Mouse (Mus musculus): ENCODE data around the gene Fbf1. TPM values are rescaled to one million over a fixed set of nuclear protein-coding genes. Genes with fewer than 3 reads are reported as not detected.

Fbf1 gene
- 8.8 TPM for polyA plus RNA-seq (2015; fragmentation: Illumina TruSeq; extraction: RNeasy Lipid Tissue Mini Kit (QIAGEN cat#74804); ENCODE audit: insufficient read depth, low read depth, low replicate concordance)

GRCm38 (mm10) chr11:116167884-116168439 lies at the start of gene Fbf1:
Fbf1 (minus strand) TSS chr11:116168166.

GRCm38 (mm10) chr11:116198639-116199531 lies 30.9 kb upstream of the Fbf1 start, which contains the start of the genes Ten1 and Acox1:
Ten1 (plus strand) TSS chr11:116198855.
Acox1 (minus strand) TSS chr11:116199045.

GRCm38 (mm10) chr11:116138468-116139138 lies 29.4 kb downstream of the Fbf1 start, which contains the start of gene Mrpl38:
Mrpl38 (minus strand) TSS chr11:116138868.

GRCm38 (mm10) chr11:116130488-116131205 lies 37.3 kb downstream of the Fbf1 start, which contains the start of gene Trim65:
Trim65 (minus strand) TSS chr11:116131128.

GRCm38 (mm10) chr11:116127156-116127980 lies 40.6 kb downstream of the Fbf1 start, which contains the start of gene Trim47:
Trim47 (minus strand) TSS chr11:116127210.

Other genes starting within 250 kb of the Fbf1 start
- gene Sap30bp, start 234.9 kb downstream of the Fbf1 start, polyA plus RNA-seq (2015; fragmentation: Illumina TruSeq; extraction: RNeasy Lipid Tissue Mini Kit (QIAGEN cat#74804); ENCODE audit: insufficient read depth, low read depth, low replicate concordance), result 4.7 TPM
- gene Recql5, start 234.7 kb downstream of the Fbf1 start, polyA plus RNA-seq (2015; fragmentation: Illumina TruSeq; extraction: RNeasy Lipid Tissue Mini Kit (QIAGEN cat#74804); ENCODE audit: insufficient read depth, low read depth, low replicate concordance), result 10.0 TPM
- gene Itgb4, start 193.5 kb downstream of the Fbf1 start, polyA plus RNA-seq (2015; fragmentation: Illumina TruSeq; extraction: RNeasy Lipid Tissue Mini Kit (QIAGEN cat#74804); ENCODE audit: insufficient read depth, low read depth, low replicate concordance), result 8.1 TPM
- 11.8 TPM for gene Galk1, start 155.4 kb downstream of the Fbf1 start, polyA plus RNA-seq (2015; fragmentation: Illumina TruSeq; extraction: RNeasy Lipid Tissue Mini Kit (QIAGEN cat#74804); ENCODE audit: insufficient read depth, low read depth, low replicate concordance)
- 85.3 TPM for gene H3f3b, start 140.2 kb downstream of the Fbf1 start, polyA plus RNA-seq (2015; fragmentation: Illumina TruSeq; extraction: RNeasy Lipid Tissue Mini Kit (QIAGEN cat#74804); ENCODE audit: insufficient read depth, low read depth, low replicate concordance)
- 5.1 TPM for gene Unk, start 137.8 kb downstream of the Fbf1 start, polyA plus RNA-seq (2015; fragmentation: Illumina TruSeq; extraction: RNeasy Lipid Tissue Mini Kit (QIAGEN cat#74804); ENCODE audit: insufficient read depth, low read depth, low replicate concordance)
- 2.5 TPM for gene Unc13d, start 90.2 kb downstream of the Fbf1 start, polyA plus RNA-seq (2015; fragmentation: Illumina TruSeq; extraction: RNeasy Lipid Tissue Mini Kit (QIAGEN cat#74804); ENCODE audit: insufficient read depth, low read depth, low replicate concordance)
- gene Wbp2, start 81.2 kb downstream of the Fbf1 start, polyA plus RNA-seq (2015; fragmentation: Illumina TruSeq; extraction: RNeasy Lipid Tissue Mini Kit (QIAGEN cat#74804); ENCODE audit: insufficient read depth, low read depth, low replicate concordance), result 26.2 TPM
- gene Trim47, start 41.0 kb downstream of the Fbf1 start, polyA plus RNA-seq (2015; fragmentation: Illumina TruSeq; extraction: RNeasy Lipid Tissue Mini Kit (QIAGEN cat#74804); ENCODE audit: insufficient read depth, low read depth, low replicate concordance), result 14.4 TPM
- gene Trim65, start 37.0 kb downstream of the Fbf1 start, polyA plus RNA-seq (2015; fragmentation: Illumina TruSeq; extraction: RNeasy Lipid Tissue Mini Kit (QIAGEN cat#74804); ENCODE audit: insufficient read depth, low read depth, low replicate concordance), result 2.2 TPM
- gene Mrpl38, start 29.3 kb downstream of the Fbf1 start, polyA plus RNA-seq (2015; fragmentation: Illumina TruSeq; extraction: RNeasy Lipid Tissue Mini Kit (QIAGEN cat#74804); ENCODE audit: insufficient read depth, low read depth, low replicate concordance), result 14.6 TPM
- 7.9 TPM for gene Ten1, start 30.7 kb upstream of the Fbf1 start, polyA plus RNA-seq (2015; fragmentation: Illumina TruSeq; extraction: RNeasy Lipid Tissue Mini Kit (QIAGEN cat#74804); ENCODE audit: insufficient read depth, low read depth, low replicate concordance)
- 15.4 TPM for gene Acox1, start 30.9 kb upstream of the Fbf1 start, polyA plus RNA-seq (2015; fragmentation: Illumina TruSeq; extraction: RNeasy Lipid Tissue Mini Kit (QIAGEN cat#74804); ENCODE audit: insufficient read depth, low read depth, low replicate concordance)
- 1.1 TPM for gene Evpl, start 69.9 kb upstream of the Fbf1 start, polyA plus RNA-seq (2015; fragmentation: Illumina TruSeq; extraction: RNeasy Lipid Tissue Mini Kit (QIAGEN cat#74804); ENCODE audit: insufficient read depth, low read depth, low replicate concordance)
- 30.8 TPM for gene Srp68, start 106.1 kb upstream of the Fbf1 start, polyA plus RNA-seq (2015; fragmentation: Illumina TruSeq; extraction: RNeasy Lipid Tissue Mini Kit (QIAGEN cat#74804); ENCODE audit: insufficient read depth, low read depth, low replicate concordance)
- not detected for gene Galr2, start 112.8 kb upstream of the Fbf1 start, polyA plus RNA-seq (2015; fragmentation: Illumina TruSeq; extraction: RNeasy Lipid Tissue Mini Kit (QIAGEN cat#74804); ENCODE audit: insufficient read depth, low read depth, low replicate concordance)
- 9.2 TPM for gene Exoc7, start 139.1 kb upstream of the Fbf1 start, polyA plus RNA-seq (2015; fragmentation: Illumina TruSeq; extraction: RNeasy Lipid Tissue Mini Kit (QIAGEN cat#74804); ENCODE audit: insufficient read depth, low read depth, low replicate concordance)
- gene Foxj1, start 167.2 kb upstream of the Fbf1 start, polyA plus RNA-seq (2015; fragmentation: Illumina TruSeq; extraction: RNeasy Lipid Tissue Mini Kit (QIAGEN cat#74804); ENCODE audit: insufficient read depth, low read depth, low replicate concordance), result 1.4 TPM
- 1.6 TPM for gene Rnf157, start 244.9 kb upstream of the Fbf1 start, polyA plus RNA-seq (2015; fragmentation: Illumina TruSeq; extraction: RNeasy Lipid Tissue Mini Kit (QIAGEN cat#74804); ENCODE audit: insufficient read depth, low read depth, low replicate concordance)